Mouse (Mus musculus): Measurements from ENCODE around the gene Mroh8.
"Not testable (repeated sequence)": the region's sequence is repeated elsewhere in the genome, so short reads cannot be mapped to it uniquely, and the experiment has no call there.

The Mroh8 gene

GRCm38 (mm10) chr2:157201081-157201830, 78.1 kb downstream of the Mroh8 start:
- DNase-seq (ENCODE audit: extremely low spot score, low read depth, low spot score), result no peak

GRCm38 (mm10) chr2:157198405-157198804, 80.9 kb downstream of the Mroh8 start:
- not testable (repeated sequence) for DNase-seq (ENCODE audit: extremely low spot score, low read depth, low spot score)

- DNase-seq (ENCODE audit: extremely low spot score, low read depth, low spot score), result no peak
Measured at GRCm38 (mm10) chr2:157190651-157191050, 88.7 kb downstream of the Mroh8 start.

GRCm38 (mm10) chr2:157187223-157187622, 92.1 kb downstream of the Mroh8 start:
- no peak for DNase-seq (ENCODE audit: extremely low spot score, low read depth, low spot score)

GRCm38 (mm10) chr2:157186504-157186903, 92.8 kb downstream of the Mroh8 start:
- DNase-seq (ENCODE audit: extremely low spot score, low read depth, low spot score), result no peak

- DNase-seq (ENCODE audit: extremely low spot score, low read depth, low spot score), result no peak
Measured at GRCm38 (mm10) chr2:157185022-157185660, 94.2 kb downstream of the Mroh8 start.

GRCm38 (mm10) chr2:157178167-157178566, 101.2 kb downstream of the Mroh8 start:
- DNase-seq (ENCODE audit: extremely low spot score, low read depth, low spot score), result no peak

GRCm38 (mm10) chr2:157176248-157176647, 103.1 kb downstream of the Mroh8 start:
- no peak for DNase-seq (ENCODE audit: extremely low spot score, low read depth, low spot score)

- no peak for DNase-seq (ENCODE audit: extremely low spot score, low read depth, low spot score)
Measured at GRCm38 (mm10) chr2:157174416-157174815, 104.9 kb downstream of the Mroh8 start.

- DNase-seq (ENCODE audit: extremely low spot score, low read depth, low spot score), result no peak
Measured at GRCm38 (mm10) chr2:157173555-157173954, 105.8 kb downstream of the Mroh8 start.

GRCm38 (mm10) chr2:157172984-157173383, 106.4 kb downstream of the Mroh8 start:
- no peak for DNase-seq (ENCODE audit: extremely low spot score, low read depth, low spot score)

GRCm38 (mm10) chr2:157170626-157171025, 108.7 kb downstream of the Mroh8 start:
- DNase-seq (ENCODE audit: extremely low spot score, low read depth, low spot score), result no peak

- DNase-seq (ENCODE audit: extremely low spot score, low read depth, low spot score), result no peak
Measured at GRCm38 (mm10) chr2:157170166-157170565, 109.2 kb downstream of the Mroh8 start.

GRCm38 (mm10) chr2:157166371-157167080, 112.8 kb downstream of the Mroh8 start:
- DNase-seq (ENCODE audit: extremely low spot score, low read depth, low spot score), result no peak

GRCm38 (mm10) chr2:157165312-157166224, 113.8 kb downstream of the Mroh8 start:
- DNase-seq (ENCODE audit: extremely low spot score, low read depth, low spot score), result not testable (repeated sequence)

- no peak for DNase-seq (ENCODE audit: extremely low spot score, low read depth, low spot score)
Measured at GRCm38 (mm10) chr2:157164101-157164500, 115.2 kb downstream of the Mroh8 start.

Measured in hindlimb bud, embryonic 11.5 days (tissue).